Mouse (Mus musculus) lung, embryonic 15.5 days (tissue): ENCODE data around the gene Cenpv. TPM values are rescaled to one million over a fixed set of nuclear protein-coding genes. Genes with fewer than 3 reads are reported as not detected.
A peak's percentile ranks its signal among the peaks of the same experiment; 100 is the strongest.

ENCODE experiments used
- ATAC-seq: fragments of 200-750 bp; cut with Nextera tagmentation; 2 replicates; pipeline ENCODE4 v1.8.0; 2017; ENCODE audit warnings: moderate number of reproducible peaks, borderline replicate concordance; ENCODE audit not compliant: low FRiP score, low TSS enrichment; ENCODE audit errors: extremely low read depth
- H3K27ac ChIP-seq: fragments of 300-500 bp; sonication (generic); 2 replicates; pipeline ENCODE4 v1.5.1; 2015; ENCODE audit warnings: moderate library complexity, mild to moderate bottlenecking, inconsistent platforms
- H3K27me3 ChIP-seq: fragments of 300-500 bp; sonication (generic); 2 replicates; pipeline ENCODE4 v1.6.1; 2015; ENCODE audit warnings: inconsistent platforms
- H3K36me3 ChIP-seq: fragments of 300-500 bp; sonication (generic); 2 replicates; pipeline ENCODE4 v1.6.1; 2015; ENCODE audit warnings: inconsistent platforms
- H3K4me1 ChIP-seq: fragments of 300-500 bp; sonication (generic); 2 replicates; pipeline ENCODE4 v1.6.1; 2015; ENCODE audit warnings: inconsistent platforms
- H3K4me2 ChIP-seq: fragments of 300-500 bp; sonication (generic); 2 replicates; pipeline ENCODE4 v1.6.1; 2015; ENCODE audit warnings: inconsistent platforms, mild to moderate bottlenecking, moderate library complexity
- H3K4me3 ChIP-seq: fragments of 300-500 bp; sonication (generic); 2 replicates; pipeline ENCODE4 v1.5.1; 2015; ENCODE audit warnings: mild to moderate bottlenecking, inconsistent platforms
- H3K9ac ChIP-seq: fragments of 300-500 bp; sonication (generic); 2 replicates; pipeline ENCODE4 v1.6.1; 2015; ENCODE audit warnings: inconsistent platforms
- H3K9me3 ChIP-seq: fragments of 300-500 bp; sonication (generic); 2 replicates; pipeline ENCODE4 v1.6.1; 2016; ENCODE audit warnings: inconsistent platforms
- WGBS: fragments of 180-500 bp; shearing (Covaris S2); methylation state at CpG from one replicate; pipeline ENCODE4 v1.1.7; 2015; 5-methylcytosine and 5-hydroxymethylcytosine counted together
- polyA plus RNA-seq: library from polyadenylated mRNA; unstranded; fragments of >200 nt; fragmentation: Nextera tagmentation; extraction: Ambion mirVana; gene quantifications from 2 replicates; pipeline ENCODE4 v1.2.1, GENCODE M21; 2015

Gene Cenpv
- polyA plus RNA-seq, 1 experiment from 2014 or later, result 14.1 TPM

DNA sequence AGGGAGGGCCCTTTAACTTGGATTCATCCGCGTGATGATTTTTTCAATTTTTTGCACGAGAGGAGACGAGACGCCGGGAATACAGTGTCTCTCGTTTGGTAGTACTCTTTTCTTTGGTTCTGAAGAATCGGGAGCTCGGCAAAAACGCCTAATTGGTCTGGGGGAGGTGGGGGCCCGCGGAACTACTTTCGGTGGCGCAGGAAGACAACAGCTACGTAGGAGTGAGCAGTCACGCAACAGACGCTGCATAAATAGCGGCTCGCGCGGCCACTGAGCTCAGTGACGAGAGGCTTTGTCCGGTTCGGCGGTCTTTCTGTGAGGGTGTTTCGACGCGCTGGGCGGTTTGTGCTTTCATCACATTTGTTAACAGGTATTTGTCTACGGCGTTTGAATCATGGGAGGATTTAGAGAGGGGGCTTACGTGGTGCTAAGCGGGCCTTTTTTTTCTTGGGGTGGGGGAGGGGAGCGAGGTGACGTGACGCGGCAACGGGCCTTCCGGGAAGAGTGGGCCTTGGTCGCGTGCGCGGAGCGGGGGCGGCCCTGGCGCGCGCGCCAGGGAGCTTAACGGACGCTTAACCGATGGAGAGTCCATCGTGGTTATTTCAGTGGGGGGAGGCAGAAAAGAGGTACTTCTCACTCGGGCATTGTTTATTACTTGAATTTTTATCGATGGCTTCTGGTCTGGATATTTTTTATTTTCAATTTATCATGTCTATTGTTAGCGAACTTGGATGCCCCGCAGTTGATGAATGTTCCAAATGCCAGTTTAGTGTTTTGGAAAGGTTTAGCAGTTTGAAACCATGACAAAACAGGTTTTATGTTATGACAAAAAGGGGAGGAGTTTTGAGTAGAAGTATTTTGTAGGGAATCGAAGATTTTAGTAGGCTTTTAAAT, 12.4 kb upstream of the Cenpv start:
- Histone ChIP-seq H3K27me3 (no peaks in the 10 kb centered on the region), H3K9ac (peak overlapping the region; percentile 74), H3K27ac (peak overlapping the region; percentile 77), H3K9me3 (no peaks in the 10 kb centered on the region), H3K36me3 (peaks cover 23% of the 10 kb centered on the region), H3K4me1 (peaks cover 31% of the 10 kb centered on the region), H3K4me2 (peak overlapping the region; percentile 50), H3K4me3 (peak overlapping the region; percentile 68)
- WGBS, result under 1% methylated on average over 58 of the region's 58 CpGs
- peak; percentile 74; the same call in 1 of the 2 replicates for ATAC-seq

GRCm38 (mm10) chr11:62550727-62551225, 11.7 kb upstream of the Cenpv start, which contains the start of gene Ubb:
Ubb (plus strand) TSS chr11:62551171.
- Histone ChIP-seq H3K4me1 (peaks cover 31% of the 10 kb centered on the region), H3K4me3 (peak within 1 kb of the TSS; percentile 68), H3K9me3 (no peaks in the 10 kb centered on the region), H3K4me2 (peak within 1 kb of the TSS; percentile 81), H3K9ac (peak within 1 kb of the TSS; percentile 90), H3K36me3 (peaks cover 23% of the 10 kb centered on the region), H3K27ac (peak within 1 kb of the TSS; percentile 98), H3K27me3 (no peaks in the 10 kb centered on the region)
- under 1% methylated on average over 40 of the region's 40 CpGs for WGBS
- ATAC-seq, result peak; percentile 97

- under 1% methylated on average over 11 of the region's 11 CpGs for WGBS
- peak overlapping the region; percentile 98 for H3K27ac ChIP-seq
- peak; percentile 24 for ATAC-seq
Observed at GRCm38 (mm10) chr11:62550227-62550685, 11.2 kb upstream of the Cenpv start.

DNA sequence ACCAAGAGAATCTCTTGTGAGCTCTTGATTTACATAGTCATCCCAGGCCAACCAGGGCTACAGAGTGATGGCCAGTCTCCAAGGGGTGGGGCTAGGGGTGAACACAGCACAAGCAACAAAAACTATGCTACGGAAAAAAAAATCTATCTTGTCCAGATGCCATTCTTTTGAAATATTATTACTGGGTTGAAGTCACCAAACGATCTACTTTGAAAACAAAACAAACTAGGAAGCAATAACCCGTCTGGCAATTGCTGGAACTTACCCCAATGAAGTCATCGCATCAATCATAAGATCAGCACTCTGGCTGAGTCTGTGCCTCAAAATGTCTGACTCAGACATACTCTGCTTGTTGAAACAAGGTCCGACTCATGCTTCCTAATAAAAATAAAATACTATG, 10.7 kb upstream of the Cenpv start:
- Histone ChIP-seq H3K27me3 (no peaks in the 10 kb centered on the region), H3K9me3 (no peaks in the 10 kb centered on the region), H3K4me1 (peaks cover 25% of the 10 kb centered on the region), H3K27ac (peak overlapping the region; percentile 98), H3K4me3 (peak overlapping the region; percentile 68), H3K36me3 (peaks cover 18% of the 10 kb centered on the region), H3K4me2 (peak overlapping the region; percentile 81), H3K9ac (peak overlapping the region; percentile 90)
- 7% methylated on average over 5 of the region's 5 CpGs for WGBS
- ATAC-seq, result peak; percentile 31; the same call in 1 of the 2 replicates

More at GRCm38 (mm10) chr11:62550227-62550685, 11.2 kb upstream of the Cenpv start:
- peak overlapping the region; percentile 68 for H3K4me3 ChIP-seq
- H3K9me3 ChIP-seq, result no peaks in the 10 kb centered on the region
- H3K4me1 ChIP-seq, result peaks cover 30% of the 10 kb centered on the region
- no peaks in the 10 kb centered on the region for H3K27me3 ChIP-seq
- H3K36me3 ChIP-seq, result peaks cover 22% of the 10 kb centered on the region
- peak overlapping the region; percentile 81 for H3K4me2 ChIP-seq
- peak overlapping the region; percentile 90 for H3K9ac ChIP-seq

DNA sequence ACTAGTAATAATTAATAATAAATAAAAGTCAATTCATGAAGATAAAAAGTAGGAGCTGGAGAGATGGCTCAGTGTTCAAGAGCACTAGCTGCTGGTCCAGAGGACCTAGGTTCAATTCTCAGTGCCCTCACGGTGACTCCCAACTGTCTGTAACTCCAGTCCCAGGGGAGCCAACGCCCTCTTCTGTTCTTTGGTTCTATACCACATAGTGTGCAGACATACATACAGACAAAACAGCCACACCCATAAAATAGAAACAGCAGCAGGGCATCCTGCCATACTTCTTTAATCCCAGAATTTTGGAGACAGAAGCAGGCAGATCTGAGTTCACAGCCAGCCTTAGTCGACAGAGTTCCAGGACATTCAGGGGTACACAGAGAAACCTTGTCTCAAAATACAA, 4.9 kb upstream of the Cenpv start:
- WGBS, result 87% methylated on average over 3 of the region's 3 CpGs
- peaks cover under 1% of the 10 kb centered on the region; the same call in 1 of the 2 replicates for H3K4me1 ChIP-seq
- no peak overlapping the region for H3K4me3 ChIP-seq
- peaks cover 12% of the 10 kb centered on the region for H3K27me3 ChIP-seq
- H3K36me3 ChIP-seq, result no peaks in the 10 kb centered on the region
- H3K27ac ChIP-seq, result no peak overlapping the region
- ATAC-seq, result no peak
- no peak overlapping the region for H3K9ac ChIP-seq
- no peaks in the 10 kb centered on the region for H3K9me3 ChIP-seq
- no peak overlapping the region for H3K4me2 ChIP-seq

DNA sequence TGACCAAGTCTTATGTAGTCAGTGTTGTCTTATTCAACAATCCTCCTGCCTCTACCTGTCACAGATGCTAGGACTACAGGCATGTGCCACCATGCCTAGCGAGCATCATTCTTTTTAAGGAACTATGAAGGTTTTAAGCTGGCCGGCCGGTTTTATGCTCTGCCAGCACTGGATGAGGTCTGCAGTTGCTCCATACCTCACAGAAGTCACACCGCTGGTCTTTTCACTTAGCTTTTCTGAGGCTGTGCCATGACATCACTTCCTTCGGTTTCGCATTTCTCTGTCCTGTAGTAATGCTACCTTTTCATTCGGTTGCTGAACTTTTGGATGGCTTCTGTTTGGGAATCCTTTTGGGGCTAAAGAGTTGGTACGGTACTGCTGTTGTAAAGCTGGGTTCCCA, 2.5 kb upstream of the Cenpv start:
- WGBS, result 76% methylated on average over 8 of the region's 8 CpGs
- Histone ChIP-seq H3K4me1 (peaks cover 6% of the 10 kb centered on the region), H3K4me2 (no peak overlapping the region), H3K9me3 (no peaks in the 10 kb centered on the region), H3K27me3 (peaks cover 21% of the 10 kb centered on the region), H3K27ac (no peak overlapping the region), H3K36me3 (no peaks in the 10 kb centered on the region), H3K4me3 (no peak overlapping the region), H3K9ac (no peak overlapping the region)
- no peak for ATAC-seq

- H3K4me3 ChIP-seq, result no peak overlapping the region
- ATAC-seq, result no peak
- H3K27me3 ChIP-seq, result peaks cover 21% of the 10 kb centered on the region
- WGBS, result 58% methylated on average over 2 of the region's 2 CpGs
- peaks cover 6% of the 10 kb centered on the region for H3K4me1 ChIP-seq
- H3K27ac ChIP-seq, result no peak overlapping the region
- no peaks in the 10 kb centered on the region for H3K9me3 ChIP-seq
- H3K4me2 ChIP-seq, result no peak overlapping the region
- no peaks in the 10 kb centered on the region for H3K36me3 ChIP-seq
- H3K9ac ChIP-seq, result no peak overlapping the region
Observed at GRCm38 (mm10) chr11:62540969-62541368, 1.9 kb upstream of the Cenpv start.

DNA sequence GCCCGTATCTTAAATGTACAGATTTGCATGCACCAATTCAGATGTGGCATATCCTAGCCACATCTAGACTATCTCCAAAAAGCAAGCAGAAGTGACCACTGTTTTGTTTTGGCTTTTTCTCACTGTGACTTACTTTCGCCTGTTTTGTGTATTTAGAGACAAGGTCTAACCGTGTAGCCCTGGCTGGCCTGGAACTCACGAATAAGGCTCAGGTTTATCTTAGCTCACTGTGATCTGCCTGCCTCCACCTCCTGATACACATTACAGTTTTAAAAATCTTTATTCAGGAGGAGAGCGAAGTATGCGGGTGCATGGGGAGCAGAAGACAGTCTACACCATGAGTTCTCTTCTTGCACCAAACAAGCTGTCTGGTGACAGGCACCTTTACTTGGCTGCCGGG, 1.1 kb upstream of the Cenpv start:
- no peak for ATAC-seq
- WGBS, result 78% methylated on average over 7 of the region's 7 CpGs
- peaks cover 6% of the 10 kb centered on the region for H3K4me1 ChIP-seq

GRCm38 (mm10) chr11:62538321-62539088, 556 bp downstream of the Cenpv start:
- 0 out of 2 replicates have a peak overlapping the region, but pooled peaks have one; percentile 30 for H3K27ac ChIP-seq
- under 1% methylated on average over 48 of the region's 73 CpGs for WGBS

More for the DNA sequence above, 1.1 kb upstream of the Cenpv start:
- no peaks in the 10 kb centered on the region for H3K9me3 ChIP-seq
- H3K36me3 ChIP-seq, result no peaks in the 10 kb centered on the region
- peaks cover 21% of the 10 kb centered on the region for H3K27me3 ChIP-seq
- no peak overlapping the region for H3K27ac ChIP-seq
- H3K9ac ChIP-seq, result no peak overlapping the region
- no peak overlapping the region for H3K4me3 ChIP-seq
- H3K4me2 ChIP-seq, result no peak overlapping the region

DNA sequence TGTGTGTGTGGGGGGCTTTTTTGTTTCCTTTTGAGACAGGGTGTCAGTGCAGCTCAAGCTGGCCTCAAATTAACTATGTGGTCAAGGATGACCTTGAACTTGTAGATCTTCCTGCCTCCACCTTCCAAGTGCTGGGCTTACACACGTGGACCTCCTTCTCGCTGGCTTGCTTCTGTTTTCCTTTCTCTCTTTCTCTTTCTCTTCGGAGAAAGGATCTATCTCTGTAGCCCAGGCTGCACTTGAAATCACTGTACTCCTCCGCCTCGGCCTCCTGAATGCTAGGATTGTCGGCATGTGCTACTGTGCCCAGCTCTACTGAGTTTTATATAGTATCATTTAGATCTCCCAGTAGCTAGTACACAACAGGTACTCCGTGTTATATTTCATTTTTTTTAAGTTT, 1.5 kb downstream of the Cenpv start:
- no peaks in the 10 kb centered on the region for H3K36me3 ChIP-seq
- WGBS, result 48% methylated on average over 7 of the region's 7 CpGs
- peaks cover 6% of the 10 kb centered on the region for H3K4me1 ChIP-seq
- no peak overlapping the region for H3K27ac ChIP-seq
- ATAC-seq, result no peak
- peaks cover 21% of the 10 kb centered on the region for H3K27me3 ChIP-seq
- H3K4me2 ChIP-seq, result peak overlapping the region; percentile 31; the same call in 1 of the 2 replicates
- no peak overlapping the region for H3K9ac ChIP-seq
- no peaks in the 10 kb centered on the region for H3K9me3 ChIP-seq
- H3K4me3 ChIP-seq, result no peak overlapping the region

More at GRCm38 (mm10) chr11:62538321-62539088, 556 bp downstream of the Cenpv start:
- Histone ChIP-seq H3K27me3 (peaks cover 21% of the 10 kb centered on the region), H3K36me3 (no peaks in the 10 kb centered on the region), H3K4me1 (peaks cover 6% of the 10 kb centered on the region), H3K9ac (peak overlapping the region; percentile 68), H3K9me3 (no peaks in the 10 kb centered on the region), H3K4me3 (peak overlapping the region; percentile 75), H3K4me2 (peak overlapping the region; percentile 97)
- peak; percentile 84; the same call in 1 of the 2 replicates for ATAC-seq

GRCm38 (mm10) chr11:62537089-62537488, 2.0 kb downstream of the Cenpv start:
- Histone ChIP-seq H3K4me2 (peak overlapping the region; percentile 31; the same call in 1 of the 2 replicates), H3K4me3 (no peak overlapping the region), H3K36me3 (no peaks in the 10 kb centered on the region), H3K27me3 (peaks cover 21% of the 10 kb centered on the region), H3K4me1 (peaks cover 6% of the 10 kb centered on the region), H3K27ac (no peak overlapping the region), H3K9ac (no peak overlapping the region), H3K9me3 (no peaks in the 10 kb centered on the region)
- no peak for ATAC-seq
- WGBS, result 82% methylated on average over 8 of the region's 8 CpGs
